Mouse (Mus musculus): Measurements from ENCODE around the gene Actn1.

- TF ChIP-seq GATA1 (IDR thresholded peaks at IDR 0.05; ENCODE audit: low read length): no peak
- no peak for TF ChIP-seq TAL1 (IDR thresholded peaks at IDR 0.05; ENCODE audit: low read length)
Observed at GRCm38 (mm10) chr12:80291895-80292435, 31.8 kb upstream of the Actn1 start.

Data from erythroblast, embryonic 14.5 days (primary cell).